Mouse (Mus musculus): Measurements from ENCODE around the gene Ddx10. TPM values are rescaled to one million over a fixed set of nuclear protein-coding genes. Genes with fewer than 3 reads are reported as not detected.

The Ddx10 gene
- polyA plus RNA-seq (2012; ENCODE audit: low replicate concordance): 7.0 and 7.4 TPM in 2 replicates

GRCm38 (mm10) chr9:53247953-53248397, at the start of gene Ddx10:
Gene Ddx10 (minus strand): TSS chr9:53248053.

Other genes with a start within 250 kb of the Ddx10 start
- not detected in 2 replicates for gene Exph5, start 53.6 kb upstream of the Ddx10 start, polyA plus RNA-seq (2012; ENCODE audit: low replicate concordance)
- gene Kdelc2, start 136.0 kb upstream of the Ddx10 start, polyA plus RNA-seq (2012; ENCODE audit: low replicate concordance): 0.73 and 0.83 TPM in 2 replicates
- 0.15 TPM in 1 of 2 replicates, not detected in the other for gene 4930550C14Rik, start 154.3 kb upstream of the Ddx10 start, polyA plus RNA-seq (2012; ENCODE audit: low replicate concordance)

All from hematopoietic multipotent progenitor cell, adult 10-12 weeks (in vitro differentiated cells).